Mouse (Mus musculus): ENCODE data around the gene Eif5a. TPM values are rescaled to one million over a fixed set of nuclear protein-coding genes. Genes with fewer than 3 reads are reported as not detected.

The Eif5a gene
- polyA plus RNA-seq, 1 experiment from 2014 or later: 2,350 TPM

DNA sequence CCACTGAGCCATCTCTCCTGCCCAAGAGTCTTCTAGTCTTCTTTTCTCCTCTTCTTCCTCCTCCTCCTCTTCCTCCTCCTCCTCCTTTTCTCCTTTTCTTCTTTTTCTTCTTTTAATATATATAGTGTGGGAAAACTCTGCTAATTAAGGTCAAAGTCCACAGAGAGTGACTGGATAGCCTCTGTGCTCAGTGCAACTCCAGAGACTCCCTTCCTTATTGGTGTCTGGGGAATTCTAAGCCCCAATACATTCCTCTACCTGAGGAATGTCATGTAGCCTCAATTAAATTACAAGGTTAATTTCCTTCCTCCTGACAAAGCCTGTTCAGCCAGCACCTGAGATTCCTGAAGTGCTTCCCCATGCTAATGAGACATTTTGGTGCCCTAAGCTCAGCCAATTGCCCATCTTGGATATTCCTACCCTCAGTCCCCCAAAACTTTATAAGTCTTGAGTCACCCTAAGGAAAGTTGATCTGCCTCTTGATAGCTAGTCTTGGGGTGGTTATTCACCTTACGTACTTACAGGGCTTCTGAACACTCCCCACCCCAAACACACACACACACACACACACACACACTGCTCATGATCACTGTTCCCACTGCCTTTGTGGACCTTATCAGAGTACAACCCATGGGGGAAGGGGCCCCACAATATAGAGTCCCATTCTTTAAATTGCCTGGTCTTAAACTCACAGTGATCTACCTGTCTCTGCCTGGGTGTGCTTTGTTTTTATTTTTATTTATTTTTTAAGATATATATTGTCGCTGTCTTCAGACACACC lies 51.3 kb downstream of the Eif5a start:
- no peak overlapping the region for H3K4me3 ChIP-seq
- no peaks in the 10 kb centered on the region for H3K36me3 ChIP-seq
- no peaks in the 10 kb centered on the region for H3K9me3 ChIP-seq
- WGBS: 95% methylated on average over 2 of the region's 2 CpGs
- DNase-seq (ENCODE audit: low spot score): no peak
- no peak overlapping the region for H3K27ac ChIP-seq
- no peaks in the 10 kb centered on the region for H3K4me1 ChIP-seq (replicated peaks)
- H3K27me3 ChIP-seq (ENCODE audit: insufficient read depth, poor library complexity, severe bottlenecking): no peaks in the 10 kb centered on the region

DNA sequence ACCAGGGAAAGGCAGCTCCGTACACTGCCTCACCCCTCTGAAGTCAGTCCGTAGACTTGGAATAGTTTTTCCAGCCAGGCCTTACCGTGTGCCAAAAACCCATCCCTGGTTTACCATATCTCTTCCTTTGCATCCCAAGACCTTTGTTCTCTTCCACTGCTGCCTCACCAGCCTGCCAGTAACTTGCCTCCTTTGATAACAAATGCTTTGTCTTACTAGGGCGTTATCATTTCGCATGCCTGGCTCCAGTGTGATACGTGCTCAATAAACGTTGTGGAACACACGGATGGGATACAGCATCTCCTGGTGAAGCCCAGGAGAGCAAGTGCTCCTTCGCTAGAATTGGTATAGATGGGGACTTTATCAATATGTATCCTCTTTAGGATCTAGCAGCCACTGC lies 54.4 kb downstream of the Eif5a start:
- Histone ChIP-seq H3K9me3 (no peaks in the 10 kb centered on the region), H3K27ac (no peak overlapping the region), H3K36me3 (no peaks in the 10 kb centered on the region), H3K27me3 (ENCODE audit: insufficient read depth, poor library complexity, severe bottlenecking) (no peaks in the 10 kb centered on the region), H3K4me3 (no peak overlapping the region), H3K4me1 (replicated peaks) (0 out of 2 replicates have a peak, but pooled peaks cover 3% of the 10 kb centered on the region)
- WGBS: 77% methylated on average over 9 of the region's 9 CpGs
- no peak for DNase-seq (ENCODE audit: low spot score)

Other genes starting within 250 kb of the Eif5a start
- gene Eif4a1, start 249.5 kb downstream of the Eif5a start, polyA plus RNA-seq (2016; fragmentation: Nextera tagmentation; extraction: Ambion mirVana): 740 and 935 TPM in 2 replicates
- gene Senp3, start 239.9 kb downstream of the Eif5a start, polyA plus RNA-seq (2016; fragmentation: Nextera tagmentation; extraction: Ambion mirVana): 116 and 122 TPM in 2 replicates
- 0.14 and 0.30 TPM in 2 replicates for gene Tnfsf13, start 236.2 kb downstream of the Eif5a start, polyA plus RNA-seq (2016; fragmentation: Nextera tagmentation; extraction: Ambion mirVana)
- gene Tnfsf12, start 226.1 kb downstream of the Eif5a start, polyA plus RNA-seq (2016; fragmentation: Nextera tagmentation; extraction: Ambion mirVana): 2.2 and 2.3 TPM in 2 replicates
- 0.82 and 0.85 TPM in 2 replicates for gene Tnfsfm13, start 225.9 kb downstream of the Eif5a start, polyA plus RNA-seq (2016; fragmentation: Nextera tagmentation; extraction: Ambion mirVana)
- 31.1 and 37.9 TPM in 2 replicates for gene Polr2a, start 163.3 kb downstream of the Eif5a start, polyA plus RNA-seq (2016; fragmentation: Nextera tagmentation; extraction: Ambion mirVana)
- 0.50 TPM in 1 of 2 replicates, not detected in the other for gene Slc35g3, start 160.0 kb downstream of the Eif5a start, polyA plus RNA-seq (2016; fragmentation: Nextera tagmentation; extraction: Ambion mirVana)
- gene Zbtb4, start 156.0 kb downstream of the Eif5a start, polyA plus RNA-seq (2016; fragmentation: Nextera tagmentation; extraction: Ambion mirVana): 0.80 and 1.2 TPM in 2 replicates
- gene Chrnb1, start 126.0 kb downstream of the Eif5a start, polyA plus RNA-seq (2016; fragmentation: Nextera tagmentation; extraction: Ambion mirVana): 1.6 and 2.2 TPM in 2 replicates
- gene Fgf11, start 120.1 kb downstream of the Eif5a start, polyA plus RNA-seq (2016; fragmentation: Nextera tagmentation; extraction: Ambion mirVana): 0.76 and 1.8 TPM in 2 replicates
- gene Tmem102, start 116.3 kb downstream of the Eif5a start, polyA plus RNA-seq (2016; fragmentation: Nextera tagmentation; extraction: Ambion mirVana): 1.3 and 1.5 TPM in 2 replicates
- not detected in 2 replicates for gene Gm39566, start 106.7 kb downstream of the Eif5a start, polyA plus RNA-seq (2016; fragmentation: Nextera tagmentation; extraction: Ambion mirVana)
- gene Spem2, start 103.5 kb downstream of the Eif5a start, polyA plus RNA-seq (2016; fragmentation: Nextera tagmentation; extraction: Ambion mirVana): not detected in 2 replicates
- 0.34 TPM in 1 of 2 replicates, not detected in the other for gene Spem1, start 99.8 kb downstream of the Eif5a start, polyA plus RNA-seq (2016; fragmentation: Nextera tagmentation; extraction: Ambion mirVana)
- 5.8 and 9.1 TPM in 2 replicates for gene Nlgn2, start 84.2 kb downstream of the Eif5a start, polyA plus RNA-seq (2016; fragmentation: Nextera tagmentation; extraction: Ambion mirVana)
- 312 and 362 TPM in 2 replicates for gene Tmem256, start 83.4 kb downstream of the Eif5a start, polyA plus RNA-seq (2016; fragmentation: Nextera tagmentation; extraction: Ambion mirVana)
- 85.3 and 88.7 TPM in 2 replicates for gene Plscr3, start 75.6 kb downstream of the Eif5a start, polyA plus RNA-seq (2016; fragmentation: Nextera tagmentation; extraction: Ambion mirVana)
- 0.77 and 1.7 TPM in 2 replicates for gene Tnk1, start 63.2 kb downstream of the Eif5a start, polyA plus RNA-seq (2016; fragmentation: Nextera tagmentation; extraction: Ambion mirVana)
- gene Tmem95, start 43.9 kb downstream of the Eif5a start, polyA plus RNA-seq (2016; fragmentation: Nextera tagmentation; extraction: Ambion mirVana): not detected in 2 replicates
- 5.2 and 6.8 TPM in 2 replicates for gene Kctd11, start 40.6 kb downstream of the Eif5a start, polyA plus RNA-seq (2016; fragmentation: Nextera tagmentation; extraction: Ambion mirVana)
- gene Acap1, start 26.4 kb downstream of the Eif5a start, polyA plus RNA-seq (2016; fragmentation: Nextera tagmentation; extraction: Ambion mirVana): 1.2 and 1.4 TPM in 2 replicates
- 11.4 and 15.2 TPM in 2 replicates for gene 2810408A11Rik, start 21.0 kb downstream of the Eif5a start, polyA plus RNA-seq (2016; fragmentation: Nextera tagmentation; extraction: Ambion mirVana)
- gene Neurl4, start 20.9 kb downstream of the Eif5a start, polyA plus RNA-seq (2016; fragmentation: Nextera tagmentation; extraction: Ambion mirVana): 12.5 and 13.4 TPM in 2 replicates
- 96.8 and 105 TPM in 2 replicates for gene Gps2, start 8.1 kb downstream of the Eif5a start, polyA plus RNA-seq (2016; fragmentation: Nextera tagmentation; extraction: Ambion mirVana)
- gene Ybx2, start 13.8 kb upstream of the Eif5a start, polyA plus RNA-seq (2016; fragmentation: Nextera tagmentation; extraction: Ambion mirVana): 2.8 and 2.9 TPM in 2 replicates
- 11.0 and 13.0 TPM in 2 replicates for gene Slc2a4, start 26.2 kb upstream of the Eif5a start, polyA plus RNA-seq (2016; fragmentation: Nextera tagmentation; extraction: Ambion mirVana)
- gene Cldn7, start 42.8 kb upstream of the Eif5a start, polyA plus RNA-seq (2016; fragmentation: Nextera tagmentation; extraction: Ambion mirVana): 14.6 and 37.6 TPM in 2 replicates
- gene Ctdnep1, start 59.2 kb upstream of the Eif5a start, polyA plus RNA-seq (2016; fragmentation: Nextera tagmentation; extraction: Ambion mirVana): 22.6 and 25.7 TPM in 2 replicates
- 156 and 167 TPM in 2 replicates for gene Elp5, start 60.6 kb upstream of the Eif5a start, polyA plus RNA-seq (2016; fragmentation: Nextera tagmentation; extraction: Ambion mirVana)
- 421 and 580 TPM in 2 replicates for gene Gabarap, start 69.2 kb upstream of the Eif5a start, polyA plus RNA-seq (2016; fragmentation: Nextera tagmentation; extraction: Ambion mirVana)
- 93.7 and 98.1 TPM in 2 replicates for gene Phf23, start 73.8 kb upstream of the Eif5a start, polyA plus RNA-seq (2016; fragmentation: Nextera tagmentation; extraction: Ambion mirVana)
- gene Dvl2, start 78.6 kb upstream of the Eif5a start, polyA plus RNA-seq (2016; fragmentation: Nextera tagmentation; extraction: Ambion mirVana): 50.3 and 51.8 TPM in 2 replicates
- 44.9 and 51.7 TPM in 2 replicates for gene Acadvl, start 93.5 kb upstream of the Eif5a start, polyA plus RNA-seq (2016; fragmentation: Nextera tagmentation; extraction: Ambion mirVana)
- 16.4 and 19.9 TPM in 2 replicates for gene Dlg4, start 95.0 kb upstream of the Eif5a start, polyA plus RNA-seq (2016; fragmentation: Nextera tagmentation; extraction: Ambion mirVana)
- gene Asgr1, start 132.1 kb upstream of the Eif5a start, polyA plus RNA-seq (2016; fragmentation: Nextera tagmentation; extraction: Ambion mirVana): 0.68 and 1.3 TPM in 2 replicates
- 0.51 TPM in 1 of 2 replicates, not detected in the other for gene Asgr2, start 170.7 kb upstream of the Eif5a start, polyA plus RNA-seq (2016; fragmentation: Nextera tagmentation; extraction: Ambion mirVana)
- gene Mgl2, start 208.4 kb upstream of the Eif5a start, polyA plus RNA-seq (2016; fragmentation: Nextera tagmentation; extraction: Ambion mirVana): not detected in 2 replicates
- gene Clec10a, start 234.2 kb upstream of the Eif5a start, polyA plus RNA-seq (2016; fragmentation: Nextera tagmentation; extraction: Ambion mirVana): 0.35 and 0.81 TPM in 2 replicates